Mouse (Mus musculus) heart, adult 2 months (tissue): ENCODE results near the gene Tmem200c.
A peak's percentile ranks its signal among the peaks of the same experiment; 100 is the strongest.

Experiments
- CTCF ChIP-seq: fragments of 200-600 bp; IDR thresholded peaks from 2 replicates; pipeline ENCODE4 v1.8.1; 2022; ENCODE audit warnings: antibody characterized with exemption, mild to moderate bottlenecking, moderate library complexity
- EP300 ChIP-seq: fragments of 200-500 bp; IDR thresholded peaks from 2 replicates; pipeline ENCODE4 v1.6.1; 2011; ENCODE audit warnings: low read depth, low read length, control low read depth; ENCODE audit not compliant: insufficient read depth
- POLR2A ChIP-seq: fragments of 200-500 bp; IDR thresholded peaks from 2 replicates; pipeline ENCODE4 v1.6.1; 2011; ENCODE audit warnings: mild to moderate bottlenecking, low read depth, low read length, control low read depth; ENCODE audit not compliant: insufficient read depth

DNA sequence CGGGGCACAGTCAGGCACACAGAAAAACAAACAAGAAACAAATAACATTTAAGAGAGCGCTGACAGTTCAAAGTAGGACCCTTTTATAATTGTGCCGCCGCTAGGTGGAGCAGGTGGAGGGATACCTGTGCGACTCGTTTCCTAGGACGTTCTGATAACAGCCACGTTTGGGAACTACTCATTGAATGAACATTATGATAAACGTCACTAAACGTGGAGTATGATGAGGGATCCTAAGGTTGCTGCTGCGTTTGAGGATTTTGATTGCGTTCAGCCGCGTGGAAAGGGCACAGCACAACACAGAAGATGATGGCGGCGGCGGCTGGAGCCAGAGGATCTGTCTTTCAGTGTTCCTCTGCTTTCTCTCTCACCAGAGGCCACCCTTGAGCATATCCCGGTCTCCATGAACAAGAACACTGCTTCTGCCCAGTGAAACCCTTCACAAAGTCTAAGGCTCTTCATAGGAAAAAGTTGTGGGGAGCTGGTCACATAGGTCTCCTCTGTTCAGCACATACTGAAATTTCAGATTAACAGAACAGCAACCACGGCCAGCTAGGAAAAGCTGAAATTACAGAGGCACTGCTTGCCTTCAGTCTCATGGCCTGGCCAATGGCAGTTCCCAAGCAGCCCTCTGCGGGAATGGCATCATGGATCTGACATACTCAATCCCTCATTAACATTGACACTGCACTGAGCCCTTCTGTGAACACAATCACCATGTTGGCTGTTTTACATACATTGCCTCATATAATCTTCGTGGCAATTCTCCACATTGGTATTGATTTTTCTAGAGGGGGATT, 55.5 kb downstream of the Tmem200c start:
- TF ChIP-seq EP300, result no peak
- TF ChIP-seq CTCF, result peak; percentile 62
- no peak for TF ChIP-seq POLR2A
